Mouse (Mus musculus) megakaryocyte, embryonic 14.5 days (primary cell): ENCODE data around the gene Traf2. TPM values are rescaled to one million over a fixed set of nuclear protein-coding genes. Genes with fewer than 3 reads are reported as not detected.

Experiments
- H3K27me3 ChIP-seq: replicated peaks from 2 replicates; pipeline ENCODE3; 2012; ENCODE audit warnings: inconsistent platforms
- H3K36me3 ChIP-seq: replicated peaks from 2 replicates; pipeline ENCODE3; 2012; ENCODE audit warnings: low read length, inconsistent platforms, mixed read lengths
- H3K4me1 ChIP-seq: 2 replicates; pipeline ENCODE4 v1.6.1; 2012; ENCODE audit warnings: inconsistent platforms
- H3K4me3 ChIP-seq: replicated peaks from 2 replicates; pipeline ENCODE3; 2012; ENCODE audit warnings: moderate library complexity, mild to moderate bottlenecking, inconsistent platforms
- H3K9me3 ChIP-seq: 2 replicates; pipeline ENCODE4 v1.6.1; 2012; ENCODE audit warnings: inconsistent platforms
- FLI1 ChIP-seq: IDR thresholded peaks from 2 replicates; pipeline ENCODE4 v1.6.1; 2012; ENCODE audit warnings: low read length, inconsistent platforms, mixed read lengths
- GATA1 ChIP-seq: IDR thresholded peaks from 3 replicates; pipeline ENCODE4 v1.6.1; 2012; ENCODE audit warnings: mixed read lengths, low read length, inconsistent platforms, borderline replicate concordance
- polyA plus RNA-seq: library from polyadenylated mRNA; stranded (reverse); fragments of >175 nt; gene quantifications from 2 replicates; pipeline ENCODE4 v1.2.3, GENCODE M21; 2012; ENCODE audit warnings: low replicate concordance; ENCODE audit not compliant: insufficient read depth

Gene Traf2
- polyA plus RNA-seq, 1 experiment: 7.0 TPM

DNA sequence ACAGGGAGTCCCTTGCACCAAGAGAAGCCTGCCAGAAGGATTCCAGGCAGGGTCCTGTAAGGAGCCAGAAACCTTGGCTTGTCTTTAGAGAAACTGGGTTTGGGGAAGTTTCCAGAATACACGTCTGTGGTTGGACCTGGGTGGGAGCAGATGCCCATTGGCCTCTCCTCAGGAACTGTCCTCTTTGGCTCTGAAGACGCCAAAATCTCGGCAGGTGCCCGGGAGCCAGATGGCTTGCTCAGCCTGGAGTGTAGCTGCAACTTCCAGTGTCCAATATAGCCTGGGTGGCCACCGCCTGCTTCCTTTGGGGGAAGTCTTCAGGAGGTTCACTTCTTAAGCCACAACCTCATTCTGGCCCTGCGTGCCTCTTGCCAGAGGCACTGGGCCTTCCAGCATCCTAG lies 35.2 kb upstream of the Traf2 start:
- Histone ChIP-seq H3K4me1 (peaks cover 59% of the 10 kb centered on the region), H3K36me3 (peaks cover 44% of the 10 kb centered on the region), H3K9me3 (peaks cover 30% of the 10 kb centered on the region), H3K4me3 (peak overlapping the region; percentile 90), H3K27me3 (peaks cover 44% of the 10 kb centered on the region)
- TF ChIP-seq FLI1 (no peak), GATA1 (no peak)

DNA sequence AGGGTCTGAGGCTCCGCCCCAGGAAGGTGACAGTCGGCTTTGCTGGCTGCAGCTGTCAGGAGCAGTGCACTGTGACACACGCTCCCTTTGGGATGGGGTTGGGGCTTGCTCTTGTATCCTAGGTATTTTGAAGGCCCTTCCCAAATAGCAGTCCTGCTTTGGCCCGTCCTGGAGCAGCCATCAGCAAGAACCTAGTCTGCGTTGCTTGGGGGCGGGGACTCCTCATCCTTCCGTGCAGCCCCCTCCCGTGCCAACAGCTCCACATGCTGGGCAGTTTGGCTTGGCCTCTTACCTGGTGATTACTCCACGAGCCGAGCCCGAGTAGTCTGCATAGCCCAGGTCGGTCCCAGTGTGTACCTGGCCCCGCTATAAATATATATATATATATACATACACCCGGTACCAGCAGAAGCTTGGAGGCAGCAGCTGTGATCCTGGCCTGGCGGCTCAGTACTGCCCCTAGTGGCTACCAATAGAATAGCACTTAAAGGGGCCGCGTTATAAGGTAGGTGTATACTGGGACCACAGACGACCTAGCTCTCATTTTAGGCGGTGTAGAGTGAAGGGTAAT lies 34.6 kb upstream of the Traf2 start, which contains the start of gene Ajm1:
Gene Ajm1, minus strand, starts transcription at position 464 of the 571 bp plus-strand sequence.
- Histone ChIP-seq H3K27me3 (peaks cover 50% of the 10 kb centered on the region), H3K4me3 (peak within 1 kb of the TSS; percentile 90), H3K4me1 (peaks cover 59% of the 10 kb centered on the region), H3K36me3 (peaks cover 39% of the 10 kb centered on the region), H3K9me3 (peaks cover 36% of the 10 kb centered on the region)
- TF ChIP-seq GATA1: no peak
- TF ChIP-seq FLI1: no peak

DNA sequence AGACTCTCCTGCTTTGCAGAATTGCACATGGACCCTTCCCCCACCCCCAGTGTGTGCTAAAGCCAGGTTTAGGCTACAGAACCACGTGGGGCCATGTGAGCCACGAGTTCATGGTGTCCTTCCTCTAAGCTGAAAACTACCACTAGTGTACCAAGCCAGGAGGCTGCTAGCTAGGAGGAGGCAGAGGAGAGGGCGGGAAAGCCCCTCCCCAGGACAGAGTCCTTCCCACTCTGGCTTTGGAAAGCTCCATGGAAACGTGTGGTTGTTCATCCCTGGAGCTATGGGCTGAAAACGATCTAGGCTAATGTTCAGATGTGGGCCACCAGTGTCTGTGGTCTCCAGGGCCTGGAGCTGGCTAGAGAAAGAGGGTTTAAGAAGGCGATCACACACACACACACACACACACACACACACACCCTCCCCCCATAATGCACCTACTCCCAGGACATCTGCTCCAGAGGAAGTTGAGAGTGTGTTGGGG lies 33.9 kb upstream of the Traf2 start:
- Histone ChIP-seq H3K36me3 (peaks cover 33% of the 10 kb centered on the region), H3K4me3 (peak overlapping the region; percentile 8), H3K27me3 (peaks cover 57% of the 10 kb centered on the region), H3K4me1 (peaks cover 61% of the 10 kb centered on the region), H3K9me3 (peaks cover 39% of the 10 kb centered on the region)
- TF ChIP-seq FLI1 (no peak), GATA1 (no peak)

GRCm38 (mm10) chr2:25579737-25580460 lies 33.2 kb upstream of the Traf2 start:
- Histone ChIP-seq H3K27me3 (peaks cover 61% of the 10 kb centered on the region), H3K36me3 (peaks cover 25% of the 10 kb centered on the region), H3K9me3 (peaks cover 39% of the 10 kb centered on the region), H3K4me3 (peak overlapping the region; percentile 69), H3K4me1 (peaks cover 68% of the 10 kb centered on the region)
- TF ChIP-seq FLI1 (no peak), GATA1 (no peak)

DNA sequence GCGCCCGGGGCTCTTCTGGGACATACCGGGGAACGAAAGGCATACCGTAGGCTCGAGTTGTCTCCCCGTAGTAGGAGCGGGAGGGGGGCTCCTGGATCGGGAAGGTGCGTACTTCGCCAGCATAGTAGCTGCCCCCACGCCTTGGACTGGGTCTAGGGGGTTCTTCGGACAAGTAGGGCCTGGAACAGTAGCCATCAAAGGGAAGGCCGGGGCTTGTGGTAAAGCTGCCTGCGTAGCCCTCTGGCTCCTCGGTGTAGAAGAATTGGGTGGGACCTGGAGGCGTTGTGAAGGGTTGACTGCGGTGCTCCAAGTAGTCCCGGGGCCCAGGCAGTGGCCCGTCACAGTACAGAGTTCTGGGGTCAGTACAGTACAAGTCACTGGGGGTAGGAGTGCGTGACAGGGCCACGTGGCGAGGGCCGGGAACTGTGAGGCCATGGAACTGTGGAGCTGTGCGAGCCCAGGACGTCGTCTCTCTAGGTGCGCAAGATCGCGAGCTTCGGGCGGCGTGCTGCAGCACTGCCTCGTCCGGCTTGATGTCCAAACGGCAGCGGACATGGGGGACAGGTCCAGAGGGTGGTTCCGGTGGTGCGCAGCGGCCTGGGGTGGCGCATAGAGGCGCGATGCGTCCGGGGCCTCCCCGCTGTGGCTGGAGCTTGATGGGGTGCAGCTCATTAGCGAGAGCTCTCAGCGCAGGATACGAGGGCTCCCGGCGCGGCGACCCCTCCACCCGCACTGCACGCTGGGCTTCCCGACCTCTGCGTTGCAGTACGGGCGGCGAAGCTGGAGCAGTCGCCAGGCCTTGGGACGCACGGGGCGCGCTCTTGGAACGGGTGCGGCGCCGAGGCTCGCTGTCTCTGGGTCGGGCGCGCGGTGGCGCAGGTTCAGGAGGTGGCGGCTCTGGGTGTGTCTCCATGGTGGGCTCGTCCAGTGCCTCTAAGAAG lies 32.3 kb upstream of the Traf2 start:
- H3K36me3 ChIP-seq: peaks cover 17% of the 10 kb centered on the region
- peaks cover 61% of the 10 kb centered on the region for H3K27me3 ChIP-seq
- TF ChIP-seq FLI1 (no peak), GATA1 (no peak)
- peaks cover 77% of the 10 kb centered on the region for H3K4me1 ChIP-seq
- peak overlapping the region; percentile 76 for H3K4me3 ChIP-seq
- H3K9me3 ChIP-seq: peaks cover 39% of the 10 kb centered on the region

DNA sequence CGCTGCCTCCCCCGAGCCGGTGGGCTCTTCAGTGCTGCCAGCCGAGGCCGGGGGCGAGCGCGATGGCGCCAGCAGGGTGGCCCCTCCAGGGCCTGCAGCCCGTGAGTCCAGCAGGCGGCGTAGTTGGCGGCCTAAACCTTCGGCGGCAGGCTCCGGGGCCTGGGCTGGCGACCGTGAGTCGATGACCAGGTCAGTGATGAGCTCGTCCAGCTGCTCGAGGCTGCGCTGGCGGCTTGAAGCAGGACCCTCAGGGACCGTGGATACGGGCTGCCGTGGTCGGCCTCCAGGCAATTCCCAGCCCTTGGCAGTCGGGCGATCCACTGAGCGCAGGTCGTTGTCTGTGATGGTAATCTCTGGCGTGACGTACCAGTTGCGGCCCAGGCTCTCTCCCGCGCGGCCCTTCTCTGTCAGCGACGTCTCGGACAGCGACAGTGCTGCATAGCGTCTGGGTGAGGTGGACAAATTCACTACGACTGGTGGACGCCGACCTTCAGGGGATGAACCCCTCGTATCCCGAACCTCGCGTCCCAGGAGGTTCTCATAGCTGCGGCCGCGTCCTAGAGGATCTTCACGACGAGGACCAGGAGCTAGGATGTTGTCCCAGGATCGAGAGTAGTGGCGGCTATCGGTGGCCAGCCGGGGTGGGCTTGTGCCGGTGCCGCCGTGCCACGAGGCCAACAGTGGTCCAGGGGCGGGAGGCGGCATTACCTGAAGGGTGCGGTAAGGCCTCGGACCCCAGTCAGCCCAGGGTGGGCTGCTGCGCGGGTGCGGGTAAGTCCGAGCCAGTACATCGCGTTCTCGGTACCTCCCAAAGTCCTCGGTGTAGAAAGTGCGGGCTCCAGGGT lies 31.4 kb upstream of the Traf2 start:
- peaks cover 39% of the 10 kb centered on the region for H3K9me3 ChIP-seq
- peaks cover 61% of the 10 kb centered on the region for H3K27me3 ChIP-seq
- TF ChIP-seq FLI1: no peak
- TF ChIP-seq GATA1: no peak
- H3K4me1 ChIP-seq: peaks cover 86% of the 10 kb centered on the region
- peak overlapping the region; percentile 86 for H3K4me3 ChIP-seq
- H3K36me3 ChIP-seq: peaks cover 8% of the 10 kb centered on the region

- no peak for TF ChIP-seq FLI1
- no peak for TF ChIP-seq GATA1
- Histone ChIP-seq H3K4me1 (peaks cover 86% of the 10 kb centered on the region), H3K4me3 (peak overlapping the region; percentile 86)
Measured at GRCm38 (mm10) chr2:25576965-25577891, 30.5 kb upstream of the Traf2 start.

More at GRCm38 (mm10) chr2:25576965-25577891, 30.5 kb upstream of the Traf2 start:
- no peaks in the 10 kb centered on the region for H3K36me3 ChIP-seq
- H3K27me3 ChIP-seq: peaks cover 61% of the 10 kb centered on the region
- peaks cover 39% of the 10 kb centered on the region for H3K9me3 ChIP-seq
